Mouse (Mus musculus): ENCODE data around the gene Mast4.
A peak's percentile ranks its signal among the peaks of the same experiment; 100 is the strongest.

Gene Mast4

DNA sequence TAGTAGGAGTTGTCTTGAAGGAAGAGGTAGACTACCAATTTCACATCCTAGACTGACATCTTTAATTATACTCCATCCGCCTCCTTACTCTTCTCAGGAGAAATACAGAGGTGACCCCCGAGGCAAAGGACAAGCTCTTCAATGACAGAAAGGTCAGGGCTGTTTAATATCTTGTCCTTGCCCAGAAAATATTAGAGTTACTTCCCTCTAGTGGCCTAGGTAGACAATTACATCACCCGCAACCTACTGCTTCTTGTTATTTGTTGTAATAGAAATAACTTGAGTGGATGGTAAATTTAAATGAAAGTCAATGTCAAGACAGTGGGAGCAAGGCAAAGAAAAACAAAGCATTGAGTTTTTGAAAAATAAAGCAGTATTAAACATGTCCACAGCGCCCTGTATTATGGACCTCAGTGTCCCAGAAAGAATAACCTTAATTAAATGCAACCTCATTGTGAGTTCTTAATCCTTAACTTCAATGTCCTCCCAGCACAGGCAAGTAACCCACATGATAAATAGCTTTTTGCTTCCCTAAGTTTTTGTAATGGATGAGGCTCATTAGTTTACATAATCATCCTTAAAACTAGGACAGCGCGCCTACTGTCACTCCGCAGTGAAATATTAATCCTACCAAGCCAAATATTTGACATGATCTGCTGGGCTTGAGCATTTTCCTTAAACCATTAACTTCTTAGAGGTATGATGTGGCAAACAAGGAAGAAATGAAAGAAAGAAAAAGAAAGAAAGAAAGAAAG, 408.3 kb downstream of the Mast4 start:
- no peak for DNase-seq (ENCODE audit: low read depth)

GRCm38 (mm10) chr13:102919741-102920140, 414.6 kb downstream of the Mast4 start:
- DNase-seq (ENCODE audit: low read depth), result no peak

- no peak for DNase-seq (ENCODE audit: low read depth)
These were observed 415.7 kb downstream of the Mast4 start for GRCm38 (mm10) chr13:102918616-102919015.

- DNase-seq (ENCODE audit: low read depth), result no peak
These were observed 419.0 kb downstream of the Mast4 start for GRCm38 (mm10) chr13:102915341-102915740.

DNA sequence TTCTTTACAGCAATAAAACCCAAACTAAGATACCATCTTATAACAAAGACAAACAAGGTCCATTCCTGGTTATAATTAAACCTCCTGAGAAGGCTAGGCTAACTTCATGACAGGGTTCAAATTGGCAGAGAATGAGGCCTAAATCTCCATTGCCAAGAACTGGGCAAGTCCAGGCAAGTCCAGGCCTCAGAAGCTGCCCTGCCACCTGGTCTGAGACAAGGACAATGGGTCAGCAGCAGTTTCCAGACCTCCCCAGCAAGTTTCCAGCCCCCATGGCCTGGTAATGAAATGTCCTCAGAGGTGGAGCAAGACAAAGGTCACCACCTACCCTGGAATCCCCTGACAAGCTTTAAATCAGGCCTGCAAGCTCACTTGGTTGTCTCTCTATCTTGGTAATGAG, 419.5 kb downstream of the Mast4 start:
- DNase-seq (ENCODE audit: low read depth), result no peak

GRCm38 (mm10) chr13:102913919-102914318, 420.4 kb downstream of the Mast4 start:
- no peak for DNase-seq (ENCODE audit: low read depth)

- DNase-seq (ENCODE audit: low read depth), result no peak
These were observed 421.4 kb downstream of the Mast4 start for GRCm38 (mm10) chr13:102912867-102913266.

DNA sequence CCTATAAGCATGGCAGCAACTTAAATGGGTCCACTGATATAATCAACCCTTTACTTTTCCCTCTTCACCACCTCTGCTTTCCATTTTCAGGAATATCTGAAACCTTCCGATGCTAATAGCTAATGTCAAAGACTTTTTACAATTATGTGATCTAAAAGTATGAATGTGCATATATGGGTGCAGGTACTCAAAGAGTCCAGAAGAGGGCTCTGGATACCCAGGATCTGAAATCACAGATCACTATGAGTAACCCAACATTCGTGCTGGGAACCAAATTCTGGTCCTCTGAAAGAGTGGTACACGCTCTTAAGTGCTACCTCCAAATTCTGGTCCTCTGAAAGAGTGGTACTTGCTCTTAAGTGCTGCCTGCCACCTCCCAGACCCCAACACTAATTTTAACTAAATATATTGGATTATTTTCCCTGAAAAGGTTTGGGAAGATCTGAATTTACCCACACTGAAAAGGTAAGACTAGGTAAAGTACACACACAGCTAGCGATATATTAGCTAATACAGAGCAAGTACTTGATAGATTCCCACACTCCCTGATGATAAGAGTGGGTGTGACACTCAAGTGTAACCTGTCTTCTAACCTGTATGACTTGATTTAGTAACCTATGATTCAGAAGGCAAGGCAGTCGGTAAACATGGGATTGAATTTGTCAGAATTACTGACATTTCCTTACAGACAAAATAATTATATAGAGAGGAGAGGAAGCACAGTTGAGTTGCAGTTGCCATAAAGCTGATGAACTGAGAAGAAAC, 424.5 kb downstream of the Mast4 start:
- DNase-seq (ENCODE audit: low read depth), result no peak

GRCm38 (mm10) chr13:102906661-102907009, 427.7 kb downstream of the Mast4 start:
- DNase-seq (ENCODE audit: low read depth), result no peak

- DNase-seq (ENCODE audit: low read depth), result peak; percentile 62
These were observed 428.2 kb downstream of the Mast4 start for GRCm38 (mm10) chr13:102906004-102906660.

- DNase-seq (ENCODE audit: low read depth), result no peak
These were observed 428.8 kb downstream of the Mast4 start for GRCm38 (mm10) chr13:102905361-102905950.

DNA sequence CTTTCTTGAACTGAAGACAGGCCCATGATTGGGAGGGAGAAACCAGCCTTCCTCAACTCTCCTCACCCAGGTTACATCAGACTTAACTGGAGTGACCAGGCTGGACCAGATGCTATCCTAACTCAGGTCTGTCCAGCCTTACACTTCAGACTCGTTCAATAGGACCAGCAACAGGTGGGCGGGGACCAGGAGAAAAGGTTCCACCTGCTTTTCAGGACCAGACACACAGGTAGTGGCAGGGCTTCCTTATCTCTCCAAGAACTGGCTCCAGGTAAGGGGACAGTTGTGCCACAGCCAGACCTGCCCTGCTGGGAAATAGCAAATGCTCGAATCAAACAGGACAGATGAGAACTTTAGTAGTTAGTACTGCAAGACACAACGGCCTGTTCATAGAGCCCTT, 430.6 kb downstream of the Mast4 start:
- DNase-seq (ENCODE audit: low read depth), result no peak

- no peak for DNase-seq (ENCODE audit: low read depth)
These were observed 432.2 kb downstream of the Mast4 start for GRCm38 (mm10) chr13:102902123-102902522.

GRCm38 (mm10) chr13:102900531-102900930, 433.8 kb downstream of the Mast4 start:
- DNase-seq (ENCODE audit: low read depth), result no peak

- DNase-seq (ENCODE audit: low read depth), result no peak
These were observed 434.2 kb downstream of the Mast4 start for GRCm38 (mm10) chr13:102900083-102900420.

GRCm38 (mm10) chr13:102899253-102900082, 434.8 kb downstream of the Mast4 start:
- no peak for DNase-seq (ENCODE audit: low read depth)

GRCm38 (mm10) chr13:102898374-102899131, 435.7 kb downstream of the Mast4 start:
- DNase-seq (ENCODE audit: low read depth), result no peak

- no peak for DNase-seq (ENCODE audit: low read depth)
These were observed 438.0 kb downstream of the Mast4 start for GRCm38 (mm10) chr13:102896322-102896721.

- peak; percentile 53 for DNase-seq (ENCODE audit: low read depth)
These were observed 438.4 kb downstream of the Mast4 start for GRCm38 (mm10) chr13:102895894-102896293.

DNA sequence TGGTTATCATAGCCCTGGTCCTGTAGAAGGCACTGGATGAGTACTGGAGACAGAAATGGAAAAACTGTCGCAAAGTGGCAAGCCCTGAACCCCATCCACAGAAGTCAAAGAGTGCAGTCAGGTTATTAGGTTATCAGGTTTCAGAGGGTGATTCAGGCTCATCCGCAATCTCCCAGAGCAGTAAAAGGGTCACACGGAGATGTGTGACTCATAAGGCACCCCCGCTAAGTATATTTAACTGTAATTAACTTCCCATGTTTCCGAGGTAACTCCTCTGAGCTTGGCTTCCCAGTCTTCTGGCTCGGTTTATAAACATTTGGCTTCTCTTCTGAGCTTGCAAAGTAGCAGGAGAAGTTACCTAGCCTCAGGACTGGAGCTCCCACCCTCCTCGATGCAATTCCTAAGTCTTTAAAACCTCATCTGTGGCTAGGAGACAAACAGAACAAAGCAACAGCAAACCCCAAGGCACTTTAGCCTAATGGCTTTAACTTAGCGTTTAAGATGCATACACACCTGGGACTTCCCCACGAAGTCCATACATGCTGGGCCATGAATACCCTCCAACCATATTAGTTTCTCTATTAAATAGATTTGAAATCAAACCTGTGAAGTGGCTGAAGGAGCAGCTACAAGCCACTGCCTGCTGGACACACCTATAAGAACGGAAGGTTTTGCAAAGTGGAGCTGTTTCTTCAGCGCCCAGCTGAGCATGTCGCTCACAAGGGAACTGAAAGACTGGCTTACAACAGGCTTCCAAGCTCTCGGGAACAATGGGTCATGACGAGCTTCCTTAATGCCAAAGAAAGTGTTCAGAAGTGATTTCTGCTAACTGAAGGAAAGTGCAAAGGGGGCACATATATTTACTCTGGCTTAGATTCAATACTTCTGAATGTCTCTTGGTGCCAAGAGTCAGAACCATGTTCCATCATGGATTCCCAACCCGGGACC, 439.7 kb downstream of the Mast4 start:
- DNase-seq (ENCODE audit: low read depth), result no peak

Measured in c-Kit-positive CD71-negative TER-119-negative erythroid progenitor cells, embryonic 14.5 days (primary cell).